Mouse (Mus musculus): ENCODE results near the gene Foxd4.

The Foxd4 gene

DNA sequence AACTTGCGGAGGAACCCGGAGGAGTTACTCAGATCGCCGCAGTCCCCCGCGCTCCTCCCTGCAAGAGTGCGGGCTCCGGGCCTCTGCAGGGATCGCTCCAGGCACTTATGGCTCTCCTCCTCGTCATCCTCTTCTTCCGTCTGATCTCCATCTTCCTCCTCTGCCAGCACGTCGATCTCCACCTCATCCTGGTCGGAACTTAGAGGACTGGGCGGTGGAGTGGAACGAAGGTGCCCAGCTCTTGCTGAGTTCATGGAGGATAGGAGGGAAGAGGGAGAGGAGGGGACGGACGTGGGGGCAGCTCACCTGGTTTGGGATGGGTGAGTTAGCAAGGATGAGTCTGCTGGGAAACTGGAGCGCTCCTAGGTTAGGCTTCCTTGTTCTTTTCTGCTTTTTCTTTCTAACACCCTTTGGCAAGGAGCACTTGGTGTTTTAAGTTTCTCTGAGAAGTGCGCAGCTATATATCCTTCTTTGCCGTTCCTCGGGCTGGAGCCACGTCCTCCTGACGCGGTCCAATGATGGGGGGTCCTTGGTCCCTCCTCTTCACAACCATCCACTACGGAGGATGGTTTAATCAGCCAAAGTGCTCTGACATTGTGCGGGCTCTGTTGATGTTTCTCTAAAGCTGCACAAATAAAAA is at the start of gene Foxd4:
Foxd4 (minus strand) TSS at position 617 of the 640 bp plus-strand sequence.
- no peak for DNase-seq (ENCODE audit: low spot score)

DNA sequence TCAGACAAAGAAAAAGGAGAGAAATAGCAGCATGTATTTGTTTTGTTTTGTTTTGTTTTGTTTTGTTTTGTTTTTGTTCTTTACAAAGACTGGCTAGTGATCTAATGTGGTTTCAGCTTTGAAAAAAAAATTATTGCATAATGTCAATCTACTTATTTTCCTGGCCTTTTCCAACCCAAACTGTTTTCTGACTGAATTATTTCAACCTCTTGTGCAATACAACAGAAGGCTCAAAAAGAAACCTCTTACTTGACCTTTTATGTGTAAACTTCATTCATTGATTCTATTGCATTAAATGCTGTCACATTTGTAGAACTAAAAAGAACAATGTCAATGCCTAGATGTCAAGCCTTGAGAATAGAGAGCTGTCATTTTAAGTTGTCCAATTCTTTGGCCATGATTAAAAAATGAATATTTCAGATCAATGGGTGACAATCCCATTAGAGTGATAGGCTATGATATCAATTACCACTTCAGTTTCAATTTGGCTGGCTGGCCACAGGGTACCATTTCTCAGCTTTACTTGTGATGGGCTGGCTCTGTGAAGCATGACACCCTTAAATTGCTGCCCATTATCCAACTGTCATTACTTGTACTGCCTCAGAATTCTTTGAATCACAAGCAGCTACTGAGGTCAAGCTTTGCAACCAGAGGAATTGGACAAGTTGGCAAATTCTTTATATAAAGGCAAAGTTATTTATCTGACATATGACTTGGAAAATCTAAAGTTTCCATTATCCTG is 44.7 kb upstream of the Foxd4 start:
- peak; percentile 74 for DNase-seq (ENCODE audit: low spot score)

DNA sequence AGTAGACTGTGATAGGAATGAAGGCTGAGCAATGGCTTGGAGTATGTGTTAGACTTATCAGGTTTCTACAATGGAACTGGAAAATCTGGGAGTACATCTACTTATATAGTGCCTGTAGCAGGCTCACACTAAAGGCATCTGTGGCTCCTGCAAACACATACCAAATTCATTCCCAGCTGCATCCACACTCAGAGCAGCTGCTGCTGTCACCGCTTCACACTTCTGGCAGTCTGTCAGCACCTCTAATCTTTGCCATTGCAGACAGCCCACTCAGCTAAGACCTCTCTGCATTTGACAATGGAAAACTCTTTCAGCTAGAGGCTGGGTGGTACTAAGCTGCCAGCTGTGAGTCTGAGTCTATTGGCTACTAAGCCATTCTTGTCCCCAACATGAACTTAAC is 36.1 kb upstream of the Foxd4 start:
- DNase-seq (ENCODE audit: low spot score), result no peak

DNA sequence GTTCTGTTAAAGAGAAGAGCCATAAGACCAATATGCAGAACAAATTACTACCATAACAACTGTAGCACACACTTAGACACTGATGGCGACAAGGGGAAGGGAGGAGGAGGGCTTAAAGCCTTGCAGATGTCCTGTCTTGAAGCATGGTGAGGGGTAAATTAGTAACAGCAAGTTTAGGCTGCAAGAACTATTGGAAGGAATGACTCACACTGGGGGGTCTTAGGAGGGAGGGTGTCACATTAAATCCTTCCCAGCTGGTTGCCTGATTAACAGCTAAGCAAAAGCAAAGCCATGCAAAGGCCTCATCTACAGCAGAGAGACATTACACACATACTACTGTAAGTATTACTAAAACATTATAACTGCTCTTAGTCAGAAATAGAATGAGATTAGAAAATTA is 28.0 kb upstream of the Foxd4 start:
- DNase-seq (ENCODE audit: low spot score), result no peak

DNA sequence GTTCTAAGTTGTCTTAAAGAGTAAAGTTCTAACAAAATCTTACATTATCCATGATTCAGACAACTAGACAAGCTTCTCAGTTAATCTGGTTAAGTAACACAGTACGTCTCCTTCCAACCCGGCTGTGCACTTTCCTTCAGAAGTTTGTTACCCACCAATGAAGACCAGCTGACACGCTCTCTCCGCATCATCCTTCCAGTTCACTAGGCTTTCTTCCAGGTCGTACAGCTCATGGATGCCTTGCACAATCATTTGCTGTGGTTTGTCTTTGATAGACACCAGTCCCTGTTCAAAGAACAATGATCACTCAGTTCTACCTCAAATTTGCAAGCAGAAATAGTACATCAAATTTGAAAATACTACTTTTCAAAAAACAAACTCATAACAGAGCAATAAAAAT is 19.9 kb upstream of the Foxd4 start:
- DNase-seq (ENCODE audit: low spot score), result no peak

DNA sequence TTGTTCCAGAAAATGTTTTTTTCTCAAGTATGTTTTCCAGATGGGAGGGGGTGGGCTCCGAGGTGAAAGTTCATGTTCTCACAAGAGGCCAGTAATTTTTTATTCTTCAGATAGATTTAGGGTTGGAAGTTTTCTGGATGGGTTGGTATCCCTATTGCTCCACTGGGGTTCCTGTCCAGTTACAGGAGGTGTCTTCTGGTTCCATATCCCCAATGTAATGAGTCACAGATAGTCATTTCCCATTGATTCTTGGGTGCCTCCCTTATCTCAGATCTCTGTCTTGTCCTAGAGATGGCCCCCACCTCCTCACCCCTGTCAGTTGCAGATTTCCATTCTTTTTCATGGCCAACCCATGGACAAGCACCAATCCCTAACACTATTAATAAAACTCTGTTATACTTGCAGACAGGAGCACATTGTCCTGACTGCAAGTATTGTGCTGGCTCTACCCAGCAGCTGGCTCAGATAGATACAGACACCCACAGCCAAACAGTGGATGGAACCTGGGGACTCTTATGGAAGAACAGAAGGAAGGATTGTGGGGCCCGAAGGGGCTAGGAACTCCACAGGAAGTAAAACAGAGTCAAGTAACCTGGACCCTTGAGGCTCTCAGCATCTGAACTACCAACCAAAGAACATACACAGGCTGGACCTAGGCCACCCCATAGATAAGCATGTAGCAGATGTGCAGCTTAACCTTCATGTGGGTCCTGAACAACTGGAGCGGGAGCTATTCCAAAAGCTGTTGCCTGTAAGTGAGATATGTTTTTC is 7.6 kb upstream of the Foxd4 start:
- no peak for DNase-seq (ENCODE audit: low spot score)

DNA sequence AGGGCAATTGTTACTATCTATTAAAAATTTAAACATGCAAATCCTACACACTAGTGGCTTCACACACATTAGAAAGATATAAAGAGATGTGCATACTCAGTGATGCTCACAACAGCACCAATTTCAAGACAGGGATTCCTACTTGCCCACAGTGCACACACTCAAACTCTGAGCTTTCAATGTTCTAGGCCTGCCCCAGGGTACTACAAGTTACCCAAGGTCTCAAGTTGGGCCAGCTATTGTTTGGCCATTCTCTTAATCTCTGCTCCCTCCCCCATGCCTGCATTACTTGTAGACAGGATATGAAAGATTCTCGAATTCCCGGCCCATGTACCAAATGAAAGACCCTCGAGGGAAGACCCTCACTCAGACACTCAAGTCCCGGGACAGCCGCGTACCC is 6.7 kb upstream of the Foxd4 start:
- no peak for DNase-seq (ENCODE audit: low spot score)

DNA sequence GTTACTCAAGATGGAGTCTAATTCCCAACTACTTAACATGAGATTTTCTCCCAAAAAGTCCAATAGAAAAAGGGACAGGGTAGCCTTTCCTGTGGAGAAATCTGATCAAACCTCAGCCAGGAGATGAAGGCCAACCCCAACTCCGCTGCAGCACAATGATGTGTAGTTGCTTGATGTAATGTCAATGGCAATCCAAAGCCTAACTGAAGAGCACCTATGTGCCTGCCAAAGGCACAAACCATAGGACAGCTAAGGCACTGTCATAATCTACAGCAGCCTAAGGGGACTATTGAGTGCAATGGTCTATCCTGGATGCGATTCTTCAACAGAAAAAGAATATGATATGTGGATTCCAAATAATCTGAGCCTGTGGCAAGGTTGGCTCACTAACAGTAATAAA is 1.8 kb upstream of the Foxd4 start:
- DNase-seq (ENCODE audit: low spot score), result no peak

DNA sequence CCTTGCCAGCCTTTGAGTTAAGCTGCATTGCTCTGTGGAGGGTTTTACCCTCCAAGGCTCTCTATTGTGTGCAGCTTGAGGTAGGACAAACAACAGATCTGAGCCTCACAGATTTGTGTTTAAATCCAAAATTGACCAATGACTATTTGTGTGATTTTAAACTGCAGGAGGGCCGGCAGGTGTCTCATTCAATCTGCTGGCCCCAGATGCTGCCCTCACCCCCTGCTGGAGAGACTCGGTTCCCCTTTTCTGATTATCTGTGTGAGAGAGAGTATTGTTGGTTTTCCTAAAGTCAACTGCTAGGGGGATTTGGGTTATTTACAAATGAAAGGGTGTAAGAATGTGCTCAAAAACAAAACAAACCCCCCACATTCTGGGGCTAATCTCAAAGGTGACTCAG is 1.3 kb upstream of the Foxd4 start:
- no peak for DNase-seq (ENCODE audit: low spot score)

DNA sequence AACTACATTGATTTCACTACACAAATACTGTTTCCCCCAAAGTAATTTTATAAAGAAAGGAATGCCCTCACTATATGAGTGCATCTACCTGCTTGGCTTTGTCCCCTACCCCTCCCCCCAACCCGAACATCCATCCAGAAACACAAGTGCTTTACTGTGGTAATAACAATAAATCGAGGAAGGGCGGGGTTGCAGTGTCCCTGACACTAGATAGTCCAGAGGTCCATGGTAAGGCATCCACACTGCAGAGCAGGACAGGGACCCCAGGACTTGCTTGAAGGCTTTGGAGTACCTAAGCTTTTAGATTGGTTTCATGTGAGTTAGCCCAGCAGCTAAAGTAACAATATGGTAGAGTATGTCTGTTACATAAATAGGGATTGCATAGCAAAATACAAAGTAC is 669 bp upstream of the Foxd4 start:
- DNase-seq (ENCODE audit: low spot score), result no peak

DNA sequence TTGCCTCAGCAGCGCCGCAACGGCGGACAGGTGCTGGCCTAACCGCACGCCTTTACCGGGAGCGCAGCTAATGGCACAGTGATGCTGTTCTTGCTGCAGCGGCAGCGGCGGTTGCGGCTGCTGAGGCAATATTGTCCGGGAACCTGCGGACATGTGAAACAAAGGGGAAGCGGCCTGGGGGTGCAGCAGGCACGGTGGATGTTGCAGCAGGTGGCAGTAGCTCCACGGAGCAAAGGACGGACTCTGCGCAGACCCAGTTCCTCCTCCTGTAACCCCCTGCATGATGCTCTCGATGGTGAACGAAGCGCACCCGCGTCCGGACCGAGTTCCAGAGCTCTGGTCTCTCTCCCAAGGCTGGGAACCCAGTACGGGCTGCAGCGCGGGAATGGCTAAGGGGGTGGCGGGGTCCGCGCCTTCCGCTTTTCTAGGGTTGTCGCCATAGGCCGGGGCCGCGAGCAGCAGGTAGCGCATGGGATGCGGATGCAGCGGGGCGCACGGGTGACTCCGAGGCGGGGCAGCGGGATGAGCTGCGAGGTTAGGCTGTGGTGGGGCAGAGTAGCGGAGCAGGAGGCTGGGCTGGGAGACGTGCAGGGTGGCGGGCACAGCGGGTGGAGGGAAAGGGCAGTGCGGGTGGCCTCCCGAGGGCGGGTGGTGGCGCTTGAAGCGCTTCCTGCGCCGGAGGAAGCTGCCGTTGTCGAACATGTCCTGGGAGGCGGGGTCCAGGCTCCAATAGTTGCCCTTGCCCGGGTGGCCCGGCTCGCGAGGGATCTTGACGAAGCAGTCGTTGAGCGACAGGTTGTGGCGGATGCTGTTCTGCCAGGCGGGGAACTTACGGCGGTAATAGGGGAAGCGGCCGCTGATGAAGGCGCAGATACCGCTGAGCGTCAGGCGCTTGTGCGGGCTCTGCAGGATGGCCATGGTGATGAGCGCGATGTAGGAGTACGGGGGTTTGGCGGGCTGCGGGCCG is 1.1 kb downstream of the Foxd4 start:
- no peak for DNase-seq (ENCODE audit: low spot score)

DNA sequence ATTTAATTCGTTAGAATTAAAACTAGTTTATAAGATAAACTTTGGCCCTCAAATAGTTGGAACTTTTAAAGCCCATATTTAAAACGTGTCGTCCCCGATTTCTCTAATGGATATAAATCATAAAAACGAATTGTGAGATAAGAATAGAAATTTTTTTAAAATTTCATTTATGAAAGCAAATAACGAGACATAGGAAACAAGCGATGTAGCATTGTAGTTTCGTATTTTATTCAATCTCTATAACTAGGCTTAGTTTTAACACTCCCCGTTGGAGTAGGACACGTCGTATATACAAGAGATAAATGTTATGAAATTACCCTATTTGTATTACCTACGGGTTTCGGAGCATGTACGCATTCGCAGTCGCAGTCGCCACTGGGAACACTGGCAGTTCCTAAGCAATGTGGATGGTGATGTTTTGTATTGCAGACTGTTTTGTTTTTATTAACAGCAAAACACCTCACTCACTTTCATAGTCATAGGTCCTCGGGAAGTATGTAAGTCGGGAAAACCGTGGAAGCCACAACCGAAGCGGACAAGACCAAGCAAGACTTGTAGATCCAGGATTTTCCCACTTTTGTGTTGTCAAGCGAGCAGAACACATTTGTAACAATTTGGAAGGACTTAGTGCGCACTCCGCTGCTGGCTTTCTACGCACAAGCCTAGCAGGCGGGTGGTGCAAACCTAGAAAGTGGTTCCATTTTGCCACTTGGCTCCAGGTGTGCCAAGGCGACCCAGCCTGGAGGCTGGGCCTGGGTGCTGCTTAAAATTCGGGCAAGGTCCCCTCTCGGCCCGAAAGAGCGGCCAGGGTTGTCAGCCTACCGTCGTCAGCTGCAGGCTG is 2.0 kb downstream of the Foxd4 start:
- no peak for DNase-seq (ENCODE audit: low spot score)

DNA sequence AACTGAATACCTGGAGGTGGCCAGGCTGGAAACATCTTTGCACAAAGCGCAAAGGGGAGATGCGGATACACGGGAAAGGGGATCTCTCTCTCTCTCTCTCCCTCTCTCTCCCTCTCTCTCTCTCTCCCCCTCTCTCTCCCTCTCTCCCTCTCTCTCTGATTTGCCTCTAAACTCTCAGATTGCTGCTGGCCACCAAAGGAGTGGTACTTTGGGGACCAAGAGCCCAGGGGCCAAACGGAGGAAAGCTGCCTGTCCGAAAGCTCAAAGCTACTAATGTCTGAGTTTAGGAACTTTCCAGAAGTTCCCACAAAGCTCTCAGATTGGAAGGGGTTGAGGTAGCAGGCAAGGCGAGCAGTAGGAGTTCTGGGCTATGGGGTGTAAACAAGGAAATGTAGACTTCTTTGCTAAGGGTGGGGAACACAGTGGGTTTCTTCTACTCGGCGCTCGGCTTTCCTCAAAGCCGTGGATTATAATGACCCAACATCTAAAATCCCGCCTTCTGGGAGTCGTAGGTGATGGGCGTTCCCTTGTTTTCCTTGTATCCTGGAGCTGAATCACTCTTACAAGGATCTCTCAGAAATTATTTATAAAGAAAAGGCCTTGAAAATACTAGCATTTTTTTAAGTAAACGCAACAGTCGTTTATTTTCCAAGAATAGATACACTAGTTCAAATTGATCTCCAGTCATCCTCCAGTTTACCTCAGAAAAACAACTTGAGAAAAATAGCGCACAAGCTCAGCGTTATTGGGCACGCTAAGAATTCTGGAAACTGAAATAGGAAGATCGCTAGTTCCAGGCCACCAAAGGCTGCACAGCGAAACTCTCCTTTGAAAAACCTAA is 2.9 kb downstream of the Foxd4 start:
- no peak for DNase-seq (ENCODE audit: low spot score)

DNA sequence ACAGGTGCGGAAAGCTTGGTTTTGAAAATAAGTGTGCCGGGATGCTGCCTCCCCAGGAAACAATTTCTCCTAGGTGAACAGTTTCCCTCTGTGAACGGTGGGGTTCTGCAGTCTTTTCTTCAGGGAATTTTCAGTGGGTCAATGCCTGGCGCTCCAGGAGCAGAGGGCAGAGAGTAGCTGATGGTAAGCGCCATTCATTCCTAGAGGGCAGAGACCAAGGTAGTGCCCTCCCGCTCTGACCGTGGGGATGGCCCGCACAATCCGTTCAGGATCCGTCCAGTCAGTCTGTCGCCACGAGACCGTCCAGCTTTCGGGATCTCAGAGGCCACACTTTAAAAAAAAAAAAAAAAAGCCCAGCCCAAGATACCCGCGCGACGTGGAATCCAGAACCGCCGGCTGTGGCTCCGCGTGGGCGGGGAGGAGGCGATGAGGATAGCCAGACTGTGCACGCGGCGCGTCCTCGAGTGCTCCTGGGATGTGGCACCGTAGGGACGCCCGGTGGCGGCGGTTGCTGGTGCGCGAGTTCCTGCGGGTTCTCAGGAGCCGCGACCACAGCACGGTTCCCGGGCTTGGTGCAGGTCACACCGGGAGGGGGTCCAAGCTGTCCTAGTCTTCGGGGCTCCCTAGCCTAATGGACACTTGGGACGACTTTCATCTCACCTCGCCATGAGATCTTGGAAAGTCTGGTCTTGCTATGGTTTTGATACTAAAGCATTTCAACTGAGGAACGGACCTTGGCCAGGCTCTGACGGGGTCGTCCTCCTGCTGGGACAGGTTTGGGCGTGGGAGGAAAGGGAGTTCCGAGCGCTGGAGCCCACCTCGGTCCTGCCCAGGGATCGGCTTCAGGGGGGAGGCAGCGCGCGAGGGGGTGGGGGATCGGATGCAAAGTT is 3.7 kb downstream of the Foxd4 start:
- no peak for DNase-seq (ENCODE audit: low spot score)

DNA sequence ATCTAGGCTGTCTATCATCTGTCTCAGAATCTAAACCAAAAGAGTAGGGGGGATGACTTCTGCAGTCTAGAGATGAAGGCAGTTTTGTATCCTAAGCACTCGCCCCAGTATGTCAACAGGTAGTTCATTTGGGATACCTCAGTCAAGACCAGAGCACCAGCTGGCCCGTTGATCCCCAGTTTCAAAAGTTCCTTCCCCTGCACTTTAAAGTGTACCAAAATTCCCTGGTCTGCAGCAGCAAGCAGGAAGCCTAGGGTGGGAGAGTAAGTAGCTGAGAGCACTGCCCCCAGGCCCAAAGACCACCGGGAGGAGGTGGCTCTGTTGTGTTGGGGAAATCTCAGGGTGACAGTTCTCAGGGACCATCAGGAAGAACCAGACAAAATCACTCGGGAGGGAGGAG is 4.5 kb downstream of the Foxd4 start:
- DNase-seq (ENCODE audit: low spot score), result no peak

DNA sequence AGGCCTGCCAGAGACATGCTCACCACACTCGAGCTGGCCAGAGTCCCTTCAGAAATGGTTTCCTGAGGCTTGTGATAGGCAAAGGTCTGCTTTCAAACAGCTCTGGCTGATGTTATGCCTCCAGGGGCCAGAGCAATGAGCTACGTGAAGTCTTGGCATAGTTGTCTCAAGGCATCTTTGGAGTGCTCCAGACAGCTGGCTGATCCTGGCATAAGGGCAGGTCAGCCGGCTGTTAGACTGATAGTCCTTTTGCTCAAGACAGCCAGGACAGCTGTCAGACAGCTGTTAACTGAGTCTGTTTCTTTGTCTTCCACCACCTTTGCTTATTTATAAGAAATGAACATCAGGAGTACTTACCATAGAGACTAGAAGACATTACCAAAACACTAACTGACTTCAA is 14.1 kb downstream of the Foxd4 start:
- DNase-seq (ENCODE audit: low spot score), result no peak

DNA sequence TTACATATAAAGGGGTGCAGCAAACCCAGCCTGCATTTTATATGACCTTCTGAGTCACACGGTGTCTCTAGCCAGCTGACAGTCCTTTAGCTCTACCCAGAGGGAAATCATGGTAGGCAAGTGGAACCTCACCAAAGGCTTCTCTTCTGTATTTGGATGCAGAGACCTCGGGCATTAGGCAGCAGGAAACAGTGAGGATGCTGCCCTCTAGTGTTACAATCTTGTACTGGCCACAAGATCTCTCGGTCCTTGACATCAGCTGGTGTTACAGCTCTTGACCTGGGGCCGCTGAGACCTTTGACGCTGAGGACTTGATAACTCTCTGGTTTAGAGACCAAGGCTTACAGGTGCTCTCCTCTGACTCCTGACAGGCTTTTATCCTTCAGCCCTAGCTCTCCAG is 15.5 kb downstream of the Foxd4 start:
- DNase-seq (ENCODE audit: low spot score), result peak; percentile 75

DNA sequence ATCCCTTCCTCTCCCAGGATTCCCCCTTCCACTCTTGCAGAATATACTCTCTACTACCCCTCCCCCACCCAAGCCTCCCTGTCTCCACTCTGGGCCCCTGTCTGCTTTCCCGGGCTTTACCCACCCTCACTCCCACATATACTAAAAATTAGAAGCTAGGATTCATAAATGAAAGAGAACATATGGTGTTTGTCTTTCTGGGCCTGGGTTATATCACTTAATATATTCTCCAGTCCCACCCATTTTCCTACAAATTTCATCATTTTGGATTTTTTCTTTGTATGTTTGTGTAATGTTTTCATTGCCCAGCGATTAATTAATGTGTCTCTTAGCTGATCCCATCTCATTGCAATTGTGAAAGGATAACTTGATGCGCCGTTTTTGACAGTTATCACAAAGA is 19.8 kb downstream of the Foxd4 start:
- no peak for DNase-seq (ENCODE audit: low spot score)

All from adipocyte (in vitro differentiated cells).